Mouse (Mus musculus): ENCODE results near the gene Serpina11. TPM values are rescaled to one million over a fixed set of nuclear protein-coding genes. Genes with fewer than 3 reads are reported as not detected.

Serpina11 gene
- polyA plus RNA-seq, 1 experiment = not detected

DNA sequence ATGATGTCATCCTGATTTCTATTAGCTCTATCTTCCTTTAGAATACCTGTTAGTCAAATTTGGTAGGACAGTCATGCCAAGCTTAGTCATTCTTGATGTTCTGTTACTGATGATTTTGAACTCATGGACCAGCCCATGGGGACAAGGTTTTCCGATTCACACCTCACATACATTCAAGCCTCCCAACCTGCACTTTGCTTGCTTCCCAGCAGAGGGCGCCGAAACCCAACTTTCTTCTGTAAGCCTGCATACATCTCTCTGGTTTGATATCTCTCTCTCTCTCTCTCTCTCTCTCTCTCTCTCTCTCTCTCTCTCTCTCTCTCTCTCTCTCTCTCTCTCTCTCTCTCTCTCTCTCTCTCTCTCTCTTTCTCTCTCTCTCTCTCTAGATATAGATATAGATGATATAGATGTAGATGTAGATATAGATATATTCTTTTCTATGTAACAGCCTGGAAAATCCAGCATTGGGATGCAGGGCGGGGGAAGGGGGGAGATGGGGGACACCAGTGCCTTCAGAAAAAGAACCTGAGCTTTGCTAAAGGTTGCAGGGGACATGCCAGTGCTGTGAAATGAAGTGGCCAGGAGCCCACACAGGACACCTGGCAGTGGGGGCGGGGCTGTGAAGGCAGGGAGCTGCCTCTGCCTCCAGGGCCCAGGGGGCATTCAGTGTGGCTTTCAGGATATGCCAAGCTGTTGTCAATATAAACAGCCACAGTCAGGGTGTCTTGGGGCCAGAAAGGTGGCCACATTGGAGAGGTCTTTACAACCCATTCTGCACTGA is 5.7 kb upstream of the Serpina11 start:
- H3K79me2 ChIP-seq (ENCODE audit: control insufficient read depth, insufficient read depth) = no peaks in the 10 kb centered on the region
- TF ChIP-seq CEBPB (IDR thresholded peaks at IDR 0.05; ENCODE audit: low read depth) (no peak), CTCF (IDR thresholded peaks at IDR 0.05; ENCODE audit: control insufficient read depth, insufficient read depth, insufficient read length) (peak; percentile 70)
- no peaks in the 10 kb centered on the region for H3K36me3 ChIP-seq (ENCODE audit: control insufficient read depth, insufficient read depth)
- H3K4me3 ChIP-seq (ENCODE audit: insufficient read depth, poor library complexity, severe bottlenecking) = no peak overlapping the region
- no peak overlapping the region for H3ac ChIP-seq (ENCODE audit: control insufficient read depth, insufficient read length, low read depth)
- H3K79me3 ChIP-seq (ENCODE audit: low read depth) = no peaks in the 10 kb centered on the region
- H3K27me3 ChIP-seq (ENCODE audit: control insufficient read depth, insufficient read depth, insufficient read length) = no peaks in the 10 kb centered on the region

DNA sequence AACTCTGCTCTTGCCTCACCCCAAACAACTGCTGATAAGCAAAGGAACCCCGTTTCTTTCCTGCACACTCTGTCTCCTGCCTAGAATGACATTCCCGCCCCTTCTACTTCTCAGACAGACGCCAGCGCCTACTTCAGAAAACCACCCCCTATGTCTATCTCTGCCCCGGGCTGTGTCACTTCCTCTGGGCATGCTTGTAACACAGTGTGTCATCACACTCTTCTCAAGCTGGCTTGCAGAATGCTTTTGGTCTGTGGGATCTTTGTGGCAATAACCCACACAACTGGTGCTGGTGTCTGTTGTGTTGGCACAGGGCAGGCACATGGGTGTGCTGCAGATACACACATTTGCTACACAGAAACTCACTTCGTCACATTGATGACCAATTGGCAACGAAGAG is 3.2 kb upstream of the Serpina11 start:
- TF ChIP-seq MAX (IDR thresholded peaks at IDR 0.05) (no peak), FOSL1 (IDR thresholded peaks at IDR 0.05; ENCODE audit: insufficient read depth, low read length, poor library complexity, severe bottlenecking) (no peak), USF1 (IDR thresholded peaks at IDR 0.05; ENCODE audit: low read depth) (no peak), MYOG (IDR thresholded peaks at IDR 0.05; ENCODE audit: control insufficient read depth, extremely low read depth, insufficient read length) (no peak), CEBPB (IDR thresholded peaks at IDR 0.05; ENCODE audit: low read depth) (no peak), CTCF (IDR thresholded peaks at IDR 0.05; ENCODE audit: control insufficient read depth, insufficient read depth, insufficient read length) (no peak), MYOD1 (IDR thresholded peaks at IDR 0.05; ENCODE audit: control insufficient read depth, insufficient read length, low read depth) (no peak)
- Histone ChIP-seq H3K79me3 (ENCODE audit: low read depth) (no peaks in the 10 kb centered on the region), H3K27me3 (ENCODE audit: control insufficient read depth, insufficient read depth, insufficient read length) (no peaks in the 10 kb centered on the region), H3K36me3 (ENCODE audit: control insufficient read depth, insufficient read depth) (no peaks in the 10 kb centered on the region), H3ac (ENCODE audit: control insufficient read depth, insufficient read length, low read depth) (no peak overlapping the region), H3K79me2 (ENCODE audit: control insufficient read depth, insufficient read depth) (no peaks in the 10 kb centered on the region), H3K4me3 (ENCODE audit: insufficient read depth, poor library complexity, severe bottlenecking) (no peak overlapping the region)

DNA sequence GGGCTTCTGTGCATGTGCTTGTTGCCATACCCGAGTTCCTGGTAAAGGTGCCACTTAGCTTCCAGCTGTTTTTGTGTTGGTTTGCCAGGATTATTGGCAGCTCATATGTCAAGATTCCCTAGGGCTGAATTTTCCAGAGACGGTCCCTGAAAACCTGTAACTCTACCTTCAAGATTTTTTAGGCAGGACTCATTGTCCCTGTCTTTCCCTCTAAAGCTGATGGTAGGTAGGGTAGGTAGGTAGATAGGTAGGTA is 316 bp downstream of the Serpina11 start:
- H3K36me3 ChIP-seq (ENCODE audit: control insufficient read depth, insufficient read depth) = no peaks in the 10 kb centered on the region
- no peak overlapping the region for H3K4me3 ChIP-seq (ENCODE audit: insufficient read depth, poor library complexity, severe bottlenecking)
- H3K27me3 ChIP-seq (ENCODE audit: control insufficient read depth, insufficient read depth, insufficient read length) = no peaks in the 10 kb centered on the region
- H3K79me2 ChIP-seq (ENCODE audit: control insufficient read depth, insufficient read depth) = no peaks in the 10 kb centered on the region
- H3ac ChIP-seq (ENCODE audit: control insufficient read depth, insufficient read length, low read depth) = no peak overlapping the region
- TF ChIP-seq MYOD1 (IDR thresholded peaks at IDR 0.05; ENCODE audit: control insufficient read depth, insufficient read length, low read depth) (no peak), CTCF (IDR thresholded peaks at IDR 0.05; ENCODE audit: control insufficient read depth, insufficient read depth, insufficient read length) (no peak), USF1 (IDR thresholded peaks at IDR 0.05; ENCODE audit: low read depth) (no peak), MYOG (IDR thresholded peaks at IDR 0.05; ENCODE audit: control insufficient read depth, extremely low read depth, insufficient read length) (no peak), MAX (IDR thresholded peaks at IDR 0.05) (no peak), CEBPB (IDR thresholded peaks at IDR 0.05; ENCODE audit: low read depth) (no peak), FOSL1 (IDR thresholded peaks at IDR 0.05; ENCODE audit: insufficient read depth, low read length, poor library complexity, severe bottlenecking) (no peak)
- H3K79me3 ChIP-seq (ENCODE audit: low read depth) = no peaks in the 10 kb centered on the region

DNA sequence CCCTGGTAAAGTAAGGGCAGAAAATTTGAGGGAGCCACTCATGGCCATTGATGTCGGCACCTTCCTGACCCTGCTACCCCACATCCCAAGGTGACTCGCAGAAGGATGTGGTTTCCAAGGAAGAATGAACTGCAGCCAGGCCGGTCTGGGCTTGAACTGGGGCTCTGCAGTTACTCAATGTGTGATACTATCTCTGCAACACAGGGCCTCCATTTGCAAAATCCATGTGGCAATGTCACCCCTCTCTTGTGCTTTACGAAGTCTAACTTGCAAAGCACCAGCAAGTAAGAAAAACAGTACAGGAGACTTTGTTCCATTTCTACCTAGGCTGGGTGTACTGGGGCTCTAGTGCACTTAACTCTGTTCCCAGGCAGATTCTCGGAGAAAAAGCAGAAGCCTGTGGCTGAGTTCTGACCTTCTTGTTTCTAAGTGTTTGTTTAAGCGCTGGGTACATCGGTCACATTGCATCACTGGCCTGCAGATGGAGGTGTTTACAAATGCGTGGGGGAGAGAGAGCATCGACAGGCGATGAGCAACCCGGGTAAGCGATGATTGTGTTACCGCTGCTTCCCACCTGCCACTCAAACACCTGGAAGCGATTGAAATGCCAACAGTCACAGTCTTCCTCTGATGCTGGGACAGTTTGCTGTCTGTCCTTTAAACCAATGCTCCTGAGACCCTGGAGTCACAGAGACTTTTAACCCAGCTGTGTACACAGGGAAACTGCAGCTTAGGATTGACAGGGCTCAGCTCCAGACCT is 823 bp downstream of the Serpina11 start:
- Histone ChIP-seq H3K36me3 (ENCODE audit: control insufficient read depth, insufficient read depth) (no peaks in the 10 kb centered on the region), H3ac (ENCODE audit: control insufficient read depth, insufficient read length, low read depth) (no peak overlapping the region), H3K27me3 (ENCODE audit: control insufficient read depth, insufficient read depth, insufficient read length) (no peaks in the 10 kb centered on the region), H3K79me3 (ENCODE audit: low read depth) (no peaks in the 10 kb centered on the region), H3K79me2 (ENCODE audit: control insufficient read depth, insufficient read depth) (no peaks in the 10 kb centered on the region), H3K4me3 (ENCODE audit: insufficient read depth, poor library complexity, severe bottlenecking) (no peak overlapping the region)
- TF ChIP-seq MYOG (IDR thresholded peaks at IDR 0.05; ENCODE audit: control insufficient read depth, extremely low read depth, insufficient read length) = no peak
- TF ChIP-seq MYOD1 (IDR thresholded peaks at IDR 0.05; ENCODE audit: control insufficient read depth, insufficient read length, low read depth) = no peak
- TF ChIP-seq MAX (IDR thresholded peaks at IDR 0.05) = no peak
- TF ChIP-seq FOSL1 (IDR thresholded peaks at IDR 0.05; ENCODE audit: insufficient read depth, low read length, poor library complexity, severe bottlenecking) = no peak
- TF ChIP-seq CTCF (IDR thresholded peaks at IDR 0.05; ENCODE audit: control insufficient read depth, insufficient read depth, insufficient read length) = no peak
- no peak for TF ChIP-seq CEBPB (IDR thresholded peaks at IDR 0.05; ENCODE audit: low read depth)
- no peak for TF ChIP-seq USF1 (IDR thresholded peaks at IDR 0.05; ENCODE audit: low read depth)

DNA sequence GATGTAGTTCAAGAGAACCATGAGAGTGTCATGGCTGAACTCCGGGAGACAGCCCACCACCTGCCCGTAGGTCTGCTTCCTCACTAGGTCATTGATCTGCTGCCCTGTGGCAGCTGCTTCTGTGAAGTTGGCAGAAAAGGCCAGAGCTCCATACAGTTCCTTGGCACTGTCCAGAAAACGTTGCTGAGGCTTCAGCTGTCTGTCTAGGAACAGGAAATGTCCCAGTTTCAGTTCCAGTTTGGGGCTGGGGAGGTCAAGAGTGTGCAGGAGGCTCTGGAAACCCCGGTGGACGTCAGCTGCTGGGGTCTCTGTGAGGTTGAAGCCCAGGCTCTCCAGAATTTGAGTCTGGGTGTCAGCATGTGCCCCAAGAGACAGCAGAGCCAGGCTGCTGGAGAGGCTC is 3.9 kb downstream of the Serpina11 start:
- no peak for TF ChIP-seq MAX (IDR thresholded peaks at IDR 0.05)
- TF ChIP-seq MYOD1 (IDR thresholded peaks at IDR 0.05; ENCODE audit: control insufficient read depth, insufficient read length, low read depth) = no peak
- no peak for TF ChIP-seq USF1 (IDR thresholded peaks at IDR 0.05; ENCODE audit: low read depth)
- no peak for TF ChIP-seq FOSL1 (IDR thresholded peaks at IDR 0.05; ENCODE audit: insufficient read depth, low read length, poor library complexity, severe bottlenecking)
- TF ChIP-seq MYOG (IDR thresholded peaks at IDR 0.05; ENCODE audit: control insufficient read depth, extremely low read depth, insufficient read length) = no peak
- no peak for TF ChIP-seq CEBPB (IDR thresholded peaks at IDR 0.05; ENCODE audit: low read depth)
- no peak for TF ChIP-seq CTCF (IDR thresholded peaks at IDR 0.05; ENCODE audit: control insufficient read depth, insufficient read depth, insufficient read length)
- H3K4me3 ChIP-seq (ENCODE audit: insufficient read depth, poor library complexity, severe bottlenecking) = no peak overlapping the region
- H3ac ChIP-seq (ENCODE audit: control insufficient read depth, insufficient read length, low read depth) = no peak overlapping the region
- H3K79me2 ChIP-seq (ENCODE audit: control insufficient read depth, insufficient read depth) = no peaks in the 10 kb centered on the region
- no peaks in the 10 kb centered on the region for H3K79me3 ChIP-seq (ENCODE audit: low read depth)
- no peaks in the 10 kb centered on the region for H3K36me3 ChIP-seq (ENCODE audit: control insufficient read depth, insufficient read depth)
- no peaks in the 10 kb centered on the region for H3K27me3 ChIP-seq (ENCODE audit: control insufficient read depth, insufficient read depth, insufficient read length)
